Mouse (Mus musculus) kidney, postnatal 0 days (tissue): ENCODE data around the gene Sh3kbp1. TPM values are rescaled to one million over a fixed set of nuclear protein-coding genes. Genes with fewer than 3 reads are reported as not detected.

ENCODE experiments used
- ATAC-seq: fragments of 200-750 bp; cut with Nextera tagmentation; replicated peaks from 2 replicates; pipeline ENCODE4 v1.8.0; 2017; ENCODE audit warnings: low read depth, moderate number of reproducible peaks, moderate TSS enrichment, moderate library complexity; ENCODE audit not compliant: low FRiP score
- DNase-seq: peaks from one replicate; pipeline ENCODE4 v3.0.0-alpha.2; 2016; ENCODE audit warnings: low spot score
- H3K27ac ChIP-seq: fragments of 300-500 bp; sonication (generic); 2 replicates; pipeline ENCODE4 v1.5.1; 2014; ENCODE audit warnings: mild to moderate bottlenecking
- H3K27me3 ChIP-seq: fragments of 300-500 bp; sonication (generic); 2 replicates; pipeline ENCODE4 v1.6.1; 2014; ENCODE audit warnings: low read length, mixed read lengths; ENCODE audit not compliant: insufficient read depth
- H3K36me3 ChIP-seq: fragments of 300-500 bp; sonication (generic); 2 replicates; pipeline ENCODE4 v1.6.1; 2014; ENCODE audit warnings: low read length, mixed read lengths; ENCODE audit not compliant: insufficient read depth
- H3K4me1 ChIP-seq: fragments of 300-500 bp; sonication (generic); replicated peaks from 2 replicates; pipeline ENCODE4 v1.6.1; 2014; ENCODE audit warnings: antibody characterized with exemption, low read length, mixed read lengths; ENCODE audit not compliant: insufficient read depth
- H3K4me2 ChIP-seq: fragments of 300-500 bp; sonication (generic); 2 replicates; pipeline ENCODE4 v1.6.1; 2014; ENCODE audit warnings: mild to moderate bottlenecking, low read length, moderate library complexity, mixed read lengths
- H3K4me3 ChIP-seq: fragments of 300-500 bp; sonication (generic); replicated peaks from 2 replicates; pipeline ENCODE4 v1.5.1; 2014; ENCODE audit warnings: low read depth, low read length
- H3K9ac ChIP-seq: fragments of 300-500 bp; sonication (generic); 2 replicates; pipeline ENCODE4 v1.6.1; 2014; ENCODE audit warnings: low read depth, low read length
- H3K9me3 ChIP-seq: fragments of 300-500 bp; sonication (generic); replicated peaks from 2 replicates; pipeline ENCODE4 v1.6.1; 2016; ENCODE audit warnings: low read length, inconsistent platforms, mixed read lengths
- CTCF ChIP-seq: IDR thresholded peaks from 2 replicates; pipeline ENCODE4 v1.5.1; 2016; ENCODE audit warnings: antibody characterized with exemption, low read depth, mild to moderate bottlenecking, moderate library complexity
- whole genome bisulfite sequencing: fragments of 180-500 bp; shearing (Covaris S2); extraction: QIAGEN DNeasy Blood & Tissue Kit; methylation state at CpG from one replicate; pipeline ENCODE4 v1.1.7; 2014; 5-methylcytosine and 5-hydroxymethylcytosine counted together
- polyA plus RNA-seq: library from polyadenylated mRNA; unstranded; fragments of >200 nt; fragmentation: Nextera tagmentation; extraction: Ambion mirVana; gene quantifications from 2 replicates; pipeline ENCODE4 v1.2.1, GENCODE M21; 2015

Sh3kbp1 gene
- polyA plus RNA-seq, 1 experiment from 2014 or later = 31.5 TPM

- WGBS = 36% methylated on average over 91 of the region's 108 CpGs
- peak; percentile 50 for DNase-seq
- Histone ChIP-seq H3K4me1 (no peaks in the 10 kb centered on the region), H3K27ac (no peak within 1 kb of the TSS), H3K4me3 (peak within 1 kb of the TSS; percentile 39), H3K9ac (peak within 1 kb of the TSS; percentile 52), H3K27me3 (no peaks in the 10 kb centered on the region), H3K4me2 (peak within 1 kb of the TSS; percentile 70), H3K36me3 (no peaks in the 10 kb centered on the region), H3K9me3 (no peaks in the 10 kb centered on the region)
- peak; percentile 93 for ATAC-seq
- peak; percentile 68 for TF ChIP-seq CTCF
Measured at GRCm38 (mm10) chrX:159988002-159988960, 361.2 kb downstream of the Sh3kbp1 start, which contains the start of gene Map3k15. Map3k15 (plus strand) TSS chrX:159988433.

- Histone ChIP-seq H3K4me3 (no peak overlapping the region), H3K27me3 (no peaks in the 10 kb centered on the region), H3K9ac (no peak overlapping the region), H3K27ac (no peak overlapping the region), H3K4me1 (no peaks in the 10 kb centered on the region), H3K9me3 (no peaks in the 10 kb centered on the region), H3K4me2 (no peak overlapping the region), H3K36me3 (no peaks in the 10 kb centered on the region)
- TF ChIP-seq CTCF = no peak
- ATAC-seq (no peak), DNase-seq (no peak)
- 87% methylated on average over 6 of the region's 6 CpGs for WGBS
Measured at GRCm38 (mm10) chrX:159995808-159996207, 368.7 kb downstream of the Sh3kbp1 start.

Other genes starting within 250 kb of the Sh3kbp1 start
- gene Map7d2, start 212.7 kb upstream of the Sh3kbp1 start, polyA plus RNA-seq = 1.8 and 1.9 TPM in 2 replicates
- gene Bclaf3, start 100.6 kb upstream of the Sh3kbp1 start, polyA plus RNA-seq = 14.1 and 17.1 TPM in 2 replicates